Mouse (Mus musculus) forebrain, embryonic 15.5 days (tissue): ENCODE results near the gene Rasef. TPM values are rescaled to one million over a fixed set of nuclear protein-coding genes. Genes with fewer than 3 reads are reported as not detected.

Experiments used
- ATAC-seq: fragments of 200-750 bp; cut with Nextera tagmentation; replicated peaks from 2 replicates; pipeline ENCODE4 v1.8.0; 2017; ENCODE audit warnings: mild to moderate bottlenecking, moderate TSS enrichment, moderate library complexity
- H3K27ac ChIP-seq: fragments of 300-500 bp; sonication (generic); replicated peaks from 2 replicates; pipeline ENCODE4 v1.5.1; 2015; ENCODE audit warnings: mild to moderate bottlenecking, inconsistent platforms
- H3K27me3 ChIP-seq: fragments of 300-500 bp; sonication (generic); 2 replicates; pipeline ENCODE4 v1.6.1; 2015; ENCODE audit warnings: inconsistent platforms
- H3K36me3 ChIP-seq: fragments of 300-500 bp; sonication (generic); 2 replicates; pipeline ENCODE4 v1.6.1; 2015; ENCODE audit warnings: mild to moderate bottlenecking, inconsistent platforms
- H3K4me1 ChIP-seq: fragments of 300-500 bp; sonication (generic); 2 replicates; pipeline ENCODE4 v1.6.1; 2015; ENCODE audit warnings: inconsistent platforms
- H3K4me2 ChIP-seq: fragments of 300-500 bp; sonication (generic); replicated peaks from 2 replicates; pipeline ENCODE4 v1.6.1; 2015; ENCODE audit warnings: mild to moderate bottlenecking, inconsistent platforms
- H3K4me3 ChIP-seq: fragments of 300-500 bp; sonication (generic); 2 replicates; pipeline ENCODE4 v1.5.1; 2015; ENCODE audit warnings: mild to moderate bottlenecking, inconsistent platforms
- H3K9ac ChIP-seq: fragments of 300-500 bp; sonication (generic); replicated peaks from 2 replicates; pipeline ENCODE4 v1.6.1; 2015; ENCODE audit warnings: mild to moderate bottlenecking, inconsistent platforms
- H3K9me3 ChIP-seq: fragments of 300-500 bp; sonication (generic); 2 replicates; pipeline ENCODE4 v1.6.1; 2016; ENCODE audit warnings: inconsistent platforms
- WGBS: fragments of 180-500 bp; shearing (Covaris S2); methylation state at CpG from one replicate; pipeline ENCODE4 v1.1.7; 2015; ENCODE audit warnings: mixed read lengths; 5-methylcytosine and 5-hydroxymethylcytosine counted together
- polyA plus RNA-seq: library from polyadenylated mRNA; unstranded; fragments of >200 nt; fragmentation: Nextera tagmentation; extraction: Ambion mirVana; gene quantifications from 2 replicates; pipeline ENCODE4 v1.2.1, GENCODE M21; 2015

Gene Rasef
- polyA plus RNA-seq = 0.06 and 0.34 TPM in 2 replicates

GRCm38 (mm10) chr4:73790260-73791185 lies at the start of gene Rasef:
TSS of gene Rasef (minus strand) at chr4:73790994.
- Histone ChIP-seq H3K9me3 (no peaks in the 10 kb centered on the region), H3K36me3 (no peaks in the 10 kb centered on the region), H3K27me3 (peaks cover 12% of the 10 kb centered on the region; the same call in 1 of the 2 replicates), H3K4me1 (peaks cover 7% of the 10 kb centered on the region; the same call in 1 of the 2 replicates), H3K9ac (peak within 1 kb of the TSS; percentile 42), H3K4me3 (peak within 1 kb of the TSS; percentile 50), H3K4me2 (peak within 1 kb of the TSS; percentile 95), H3K27ac (no peak within 1 kb of the TSS)
- 5% methylated on average over 83 of the region's 87 CpGs for WGBS
- ATAC-seq = peak; percentile 92

GRCm38 (mm10) chr4:73826587-73826986 lies 35.8 kb upstream of the Rasef start:
- H3K4me3 ChIP-seq = no peak overlapping the region
- H3K4me2 ChIP-seq = no peak overlapping the region
- no peaks in the 10 kb centered on the region for H3K27me3 ChIP-seq
- WGBS = 90% methylated on average over 3 of the region's 3 CpGs
- no peaks in the 10 kb centered on the region for H3K36me3 ChIP-seq
- H3K27ac ChIP-seq = no peak overlapping the region
- H3K4me1 ChIP-seq = no peaks in the 10 kb centered on the region
- no peak overlapping the region for H3K9ac ChIP-seq
- no peaks in the 10 kb centered on the region for H3K9me3 ChIP-seq
- ATAC-seq = no peak

- 46% methylated on average over 3 of the region's 3 CpGs for WGBS
Observed at GRCm38 (mm10) chr4:73791186-73791540, 369 bp upstream of the Rasef start.

GRCm38 (mm10) chr4:73789534-73789933 lies 1.3 kb downstream of the Rasef start:
- Histone ChIP-seq H3K4me3 (no peak overlapping the region), H3K27me3 (peaks cover 12% of the 10 kb centered on the region; the same call in 1 of the 2 replicates), H3K4me2 (no peak overlapping the region), H3K27ac (no peak overlapping the region), H3K9ac (no peak overlapping the region), H3K36me3 (no peaks in the 10 kb centered on the region), H3K4me1 (peaks cover 7% of the 10 kb centered on the region; the same call in 1 of the 2 replicates), H3K9me3 (no peaks in the 10 kb centered on the region)
- no peak for ATAC-seq
- WGBS = 60% methylated on average over 6 of the region's 6 CpGs

More at GRCm38 (mm10) chr4:73791186-73791540, 369 bp upstream of the Rasef start:
- Histone ChIP-seq H3K4me2 (peak overlapping the region; percentile 95), H3K9ac (peak overlapping the region; percentile 42; the same call in 1 of the 2 replicates), H3K36me3 (no peaks in the 10 kb centered on the region), H3K27ac (no peak overlapping the region), H3K9me3 (no peaks in the 10 kb centered on the region), H3K4me3 (peak overlapping the region; percentile 50), H3K27me3 (peaks cover 12% of the 10 kb centered on the region; the same call in 1 of the 2 replicates), H3K4me1 (peaks cover 7% of the 10 kb centered on the region; the same call in 1 of the 2 replicates)
- ATAC-seq = no peak; the same call in 1 of the 2 replicates

GRCm38 (mm10) chr4:73788076-73788730 lies 2.6 kb downstream of the Rasef start:
- Histone ChIP-seq H3K4me2 (no peak overlapping the region), H3K9ac (no peak overlapping the region), H3K27ac (no peak overlapping the region), H3K4me1 (peaks cover 7% of the 10 kb centered on the region; the same call in 1 of the 2 replicates), H3K27me3 (peaks cover 12% of the 10 kb centered on the region; the same call in 1 of the 2 replicates), H3K4me3 (no peak overlapping the region), H3K9me3 (no peaks in the 10 kb centered on the region), H3K36me3 (no peaks in the 10 kb centered on the region)
- ATAC-seq = no peak
- 93% methylated on average over 7 of the region's 7 CpGs for WGBS

- Histone ChIP-seq H3K4me3 (no peak overlapping the region), H3K27ac (no peak overlapping the region), H3K9ac (no peak overlapping the region), H3K4me2 (no peak overlapping the region), H3K27me3 (no peaks in the 10 kb centered on the region), H3K36me3 (no peaks in the 10 kb centered on the region), H3K9me3 (no peaks in the 10 kb centered on the region), H3K4me1 (no peaks in the 10 kb centered on the region)
- 74% methylated on average over 1 of the region's 1 CpGs for WGBS
- no peak for ATAC-seq
Observed at GRCm38 (mm10) chr4:73784147-73784546, 6.6 kb downstream of the Rasef start.

- H3K4me3 ChIP-seq = no peak overlapping the region
- no peak overlapping the region for H3K27ac ChIP-seq
- H3K4me1 ChIP-seq = no peaks in the 10 kb centered on the region
- no peak overlapping the region for H3K4me2 ChIP-seq
- no peaks in the 10 kb centered on the region for H3K36me3 ChIP-seq
- no peaks in the 10 kb centered on the region for H3K9me3 ChIP-seq
- H3K9ac ChIP-seq = no peak overlapping the region
- ATAC-seq = no peak
- 88% methylated on average over 3 of the region's 3 CpGs for WGBS
- no peaks in the 10 kb centered on the region for H3K27me3 ChIP-seq
Observed at GRCm38 (mm10) chr4:73781061-73781460, 9.7 kb downstream of the Rasef start.

GRCm38 (mm10) chr4:73775266-73775665 lies 15.5 kb downstream of the Rasef start:
- no peak overlapping the region for H3K4me3 ChIP-seq
- H3K27ac ChIP-seq = no peak overlapping the region
- H3K27me3 ChIP-seq = no peaks in the 10 kb centered on the region
- no peak overlapping the region for H3K9ac ChIP-seq
- no peaks in the 10 kb centered on the region for H3K36me3 ChIP-seq
- no peak for ATAC-seq
- H3K4me2 ChIP-seq = no peak overlapping the region
- no peaks in the 10 kb centered on the region for H3K4me1 ChIP-seq
- 83% methylated on average over 2 of the region's 2 CpGs for WGBS
- no peaks in the 10 kb centered on the region for H3K9me3 ChIP-seq

- no peak overlapping the region for H3K4me3 ChIP-seq
- H3K4me1 ChIP-seq = no peaks in the 10 kb centered on the region
- WGBS = 67% methylated on average over 5 of the region's 5 CpGs
Observed at GRCm38 (mm10) chr4:73773831-73774810, 16.7 kb downstream of the Rasef start.

GRCm38 (mm10) chr4:73772028-73772427 lies 18.8 kb downstream of the Rasef start:
- no peaks in the 10 kb centered on the region for H3K27me3 ChIP-seq
- H3K36me3 ChIP-seq = no peaks in the 10 kb centered on the region
- H3K27ac ChIP-seq = no peak overlapping the region
- no peaks in the 10 kb centered on the region for H3K9me3 ChIP-seq
- no peaks in the 10 kb centered on the region for H3K4me1 ChIP-seq
- H3K4me2 ChIP-seq = no peak overlapping the region
- no peak overlapping the region for H3K4me3 ChIP-seq
- no peak for ATAC-seq
- H3K9ac ChIP-seq = no peak overlapping the region

More at GRCm38 (mm10) chr4:73773831-73774810, 16.7 kb downstream of the Rasef start:
- H3K9ac ChIP-seq = no peak overlapping the region
- H3K27me3 ChIP-seq = no peaks in the 10 kb centered on the region
- H3K9me3 ChIP-seq = no peaks in the 10 kb centered on the region
- no peaks in the 10 kb centered on the region for H3K36me3 ChIP-seq
- H3K4me2 ChIP-seq = no peak overlapping the region
- H3K27ac ChIP-seq = no peak overlapping the region
- ATAC-seq = no peak

- Histone ChIP-seq H3K9ac (no peak overlapping the region), H3K4me2 (no peak overlapping the region), H3K27me3 (no peaks in the 10 kb centered on the region), H3K9me3 (no peaks in the 10 kb centered on the region), H3K27ac (no peak overlapping the region), H3K4me3 (no peak overlapping the region), H3K4me1 (no peaks in the 10 kb centered on the region), H3K36me3 (no peaks in the 10 kb centered on the region)
- ATAC-seq = no peak
Observed at GRCm38 (mm10) chr4:73770592-73770991, 20.2 kb downstream of the Rasef start.
